Mouse (Mus musculus) heart, adult 2 months (tissue): ENCODE data around the gene Inpp4a.

Source experiments
- CTCF ChIP-seq: fragments of 200-600 bp; IDR thresholded peaks from 2 replicates; pipeline ENCODE4 v1.8.1; 2022; ENCODE audit warnings: antibody characterized with exemption, mild to moderate bottlenecking, moderate library complexity
- EP300 ChIP-seq: fragments of 200-500 bp; IDR thresholded peaks from 2 replicates; pipeline ENCODE4 v1.6.1; 2011; ENCODE audit warnings: low read depth, low read length, control low read depth; ENCODE audit not compliant: insufficient read depth
- POLR2A ChIP-seq: fragments of 200-500 bp; IDR thresholded peaks from 2 replicates; pipeline ENCODE4 v1.6.1; 2011; ENCODE audit warnings: mild to moderate bottlenecking, low read depth, low read length, control low read depth; ENCODE audit not compliant: insufficient read depth

DNA sequence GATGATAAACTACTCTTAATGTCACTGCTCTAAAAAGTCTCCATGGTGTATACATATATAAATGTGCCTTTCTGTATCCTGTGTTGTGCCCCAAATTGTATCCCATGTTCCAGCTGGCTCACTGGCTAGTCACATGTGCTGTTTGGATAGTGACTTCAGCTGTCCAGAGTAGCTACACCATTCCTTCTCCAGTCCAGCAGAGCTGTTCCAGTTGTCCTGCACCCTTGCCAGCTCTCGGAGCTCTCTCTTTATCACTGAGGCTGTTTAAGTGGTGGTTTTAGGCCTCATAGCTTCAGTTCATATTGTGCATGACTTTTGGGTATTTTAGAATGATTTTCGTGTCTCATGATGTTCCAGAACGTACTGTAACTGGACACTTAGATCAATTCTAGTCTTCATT is 55.8 kb downstream of the Inpp4a start:
- TF ChIP-seq CTCF (no peak), POLR2A (no peak), EP300 (no peak)
